Mouse (Mus musculus) kidney, postnatal 0 days (tissue): ENCODE data around the gene Wdr25. TPM values are rescaled to one million over a fixed set of nuclear protein-coding genes. Genes with fewer than 3 reads are reported as not detected.
A peak's percentile ranks its signal among the peaks of the same experiment; 100 is the strongest.

Source experiments
- ATAC-seq: fragments of 200-750 bp; cut with Nextera tagmentation; replicated peaks from 2 replicates; pipeline ENCODE4 v1.8.0; 2017; ENCODE audit warnings: low read depth, moderate number of reproducible peaks, moderate TSS enrichment, moderate library complexity; ENCODE audit not compliant: low FRiP score
- DNase-seq: peaks from one replicate; pipeline ENCODE4 v3.0.0-alpha.2; 2016; ENCODE audit warnings: low spot score
- H3K27ac ChIP-seq: fragments of 300-500 bp; sonication (generic); 2 replicates; pipeline ENCODE4 v1.5.1; 2014; ENCODE audit warnings: mild to moderate bottlenecking
- H3K27me3 ChIP-seq: fragments of 300-500 bp; sonication (generic); 2 replicates; pipeline ENCODE4 v1.6.1; 2014; ENCODE audit warnings: low read length, mixed read lengths; ENCODE audit not compliant: insufficient read depth
- H3K36me3 ChIP-seq: fragments of 300-500 bp; sonication (generic); 2 replicates; pipeline ENCODE4 v1.6.1; 2014; ENCODE audit warnings: low read length, mixed read lengths; ENCODE audit not compliant: insufficient read depth
- H3K4me1 ChIP-seq: fragments of 300-500 bp; sonication (generic); replicated peaks from 2 replicates; pipeline ENCODE4 v1.6.1; 2014; ENCODE audit warnings: antibody characterized with exemption, low read length, mixed read lengths; ENCODE audit not compliant: insufficient read depth
- H3K4me2 ChIP-seq: fragments of 300-500 bp; sonication (generic); 2 replicates; pipeline ENCODE4 v1.6.1; 2014; ENCODE audit warnings: mild to moderate bottlenecking, low read length, moderate library complexity, mixed read lengths
- H3K4me3 ChIP-seq: fragments of 300-500 bp; sonication (generic); replicated peaks from 2 replicates; pipeline ENCODE4 v1.5.1; 2014; ENCODE audit warnings: low read depth, low read length
- H3K9ac ChIP-seq: fragments of 300-500 bp; sonication (generic); 2 replicates; pipeline ENCODE4 v1.6.1; 2014; ENCODE audit warnings: low read depth, low read length
- H3K9me3 ChIP-seq: fragments of 300-500 bp; sonication (generic); replicated peaks from 2 replicates; pipeline ENCODE4 v1.6.1; 2016; ENCODE audit warnings: low read length, inconsistent platforms, mixed read lengths
- CTCF ChIP-seq: IDR thresholded peaks from 2 replicates; pipeline ENCODE4 v1.5.1; 2016; ENCODE audit warnings: antibody characterized with exemption, low read depth, mild to moderate bottlenecking, moderate library complexity
- WGBS: fragments of 180-500 bp; shearing (Covaris S2); extraction: QIAGEN DNeasy Blood & Tissue Kit; methylation state at CpG from one replicate; pipeline ENCODE4 v1.1.7; 2014; 5-methylcytosine and 5-hydroxymethylcytosine counted together
- polyA plus RNA-seq: library from polyadenylated mRNA; unstranded; fragments of >200 nt; fragmentation: Nextera tagmentation; extraction: Ambion mirVana; gene quantifications from 2 replicates; pipeline ENCODE4 v1.2.1, GENCODE M21; 2015

The Wdr25 gene
- polyA plus RNA-seq, 1 experiment from 2014 or later: 5.3 TPM

GRCm38 (mm10) chr12:109039311-109039710 is 145.9 kb downstream of the Wdr25 start:
- Histone ChIP-seq H3K4me2 (no peak overlapping the region), H3K4me3 (no peak overlapping the region), H3K9ac (no peak overlapping the region), H3K9me3 (no peaks in the 10 kb centered on the region), H3K4me1 (no peaks in the 10 kb centered on the region), H3K27ac (no peak overlapping the region), H3K27me3 (no peaks in the 10 kb centered on the region), H3K36me3 (no peaks in the 10 kb centered on the region)
- 63% methylated on average over 6 of the region's 7 CpGs for WGBS
- DNase-seq (no peak), ATAC-seq (no peak)
- no peak for TF ChIP-seq CTCF

- H3K4me1 ChIP-seq: no peaks in the 10 kb centered on the region
- no peak overlapping the region for H3K4me2 ChIP-seq
- no peak overlapping the region for H3K9ac ChIP-seq
- no peak overlapping the region for H3K4me3 ChIP-seq
- no peaks in the 10 kb centered on the region for H3K9me3 ChIP-seq
- 24% methylated on average over 5 of the region's 5 CpGs for WGBS
- no peak overlapping the region for H3K27ac ChIP-seq
- H3K27me3 ChIP-seq: no peaks in the 10 kb centered on the region
- H3K36me3 ChIP-seq: no peaks in the 10 kb centered on the region
- DNase-seq: peak; percentile 40
- peak; percentile 49; the same call in 1 of the 2 replicates for ATAC-seq
- peak; percentile 64 for TF ChIP-seq CTCF
Measured at GRCm38 (mm10) chr12:109044497-109044896, 151.1 kb downstream of the Wdr25 start.

GRCm38 (mm10) chr12:109045581-109045980 is 152.2 kb downstream of the Wdr25 start:
- Histone ChIP-seq H3K9me3 (no peaks in the 10 kb centered on the region), H3K9ac (no peak overlapping the region), H3K27me3 (peaks cover 4% of the 10 kb centered on the region; the same call in 1 of the 2 replicates), H3K4me1 (no peaks in the 10 kb centered on the region), H3K27ac (no peak overlapping the region), H3K4me2 (no peak overlapping the region), H3K4me3 (no peak overlapping the region), H3K36me3 (no peaks in the 10 kb centered on the region)
- no peak for TF ChIP-seq CTCF
- no peak for DNase-seq
- ATAC-seq: no peak
- WGBS: 57% methylated on average over 7 of the region's 7 CpGs

- WGBS: 81% methylated on average over 4 of the region's 4 CpGs
Measured at GRCm38 (mm10) chr12:109049949-109050348, 156.5 kb downstream of the Wdr25 start.

DNA sequence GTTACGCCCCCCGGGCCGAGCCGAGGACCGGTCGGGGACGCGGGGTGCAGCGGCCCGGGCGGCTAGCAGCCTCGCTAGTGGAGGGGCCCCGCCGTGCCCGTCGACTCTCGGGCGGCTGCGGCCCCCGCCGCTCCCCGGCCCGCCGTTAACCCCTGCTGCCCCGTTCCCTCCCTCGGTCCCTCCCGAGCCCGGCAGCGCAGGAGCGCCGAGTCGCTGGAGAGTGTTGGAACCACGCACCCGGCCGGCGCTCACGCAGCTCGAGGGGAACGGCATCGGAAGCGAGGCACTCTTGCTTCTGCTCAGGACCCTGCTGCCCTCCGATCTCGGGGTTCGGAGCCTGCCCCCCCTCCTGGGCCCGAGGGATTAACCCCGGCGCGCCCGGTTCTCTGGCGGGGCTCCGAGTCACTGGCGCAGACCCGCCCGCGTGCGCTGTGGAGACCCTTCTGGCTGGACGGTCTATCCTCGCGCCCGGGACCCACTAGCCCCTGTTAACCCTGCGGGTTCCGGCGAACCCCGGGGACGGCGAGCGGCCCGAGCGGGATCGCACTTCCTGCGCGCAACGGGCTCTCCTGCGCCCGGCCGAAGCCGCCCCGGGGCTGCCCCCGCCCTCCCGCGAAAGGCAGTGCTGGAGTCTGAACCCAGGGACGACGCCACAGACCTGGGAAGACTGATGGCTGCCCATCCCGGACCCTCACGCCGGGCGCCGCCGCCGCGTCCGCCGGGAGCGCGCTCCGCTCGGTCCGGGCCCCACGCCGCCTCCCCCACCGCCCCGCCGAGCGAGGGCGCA is 159.8 kb downstream of the Wdr25 start:
- DNase-seq (no peak), ATAC-seq (0 out of 2 replicates have a peak, but pooled peaks have one; percentile 5)
- peaks cover 46% of the 10 kb centered on the region for H3K27me3 ChIP-seq

More at GRCm38 (mm10) chr12:109049949-109050348, 156.5 kb downstream of the Wdr25 start:
- Histone ChIP-seq H3K4me2 (no peak overlapping the region), H3K9me3 (no peaks in the 10 kb centered on the region), H3K27ac (no peak overlapping the region), H3K27me3 (peaks cover 41% of the 10 kb centered on the region), H3K36me3 (no peaks in the 10 kb centered on the region), H3K9ac (no peak overlapping the region), H3K4me1 (peaks cover 7% of the 10 kb centered on the region; the same call in 1 of the 2 replicates), H3K4me3 (no peak overlapping the region)
- DNase-seq (no peak), ATAC-seq (no peak)
- TF ChIP-seq CTCF: no peak

DNA sequence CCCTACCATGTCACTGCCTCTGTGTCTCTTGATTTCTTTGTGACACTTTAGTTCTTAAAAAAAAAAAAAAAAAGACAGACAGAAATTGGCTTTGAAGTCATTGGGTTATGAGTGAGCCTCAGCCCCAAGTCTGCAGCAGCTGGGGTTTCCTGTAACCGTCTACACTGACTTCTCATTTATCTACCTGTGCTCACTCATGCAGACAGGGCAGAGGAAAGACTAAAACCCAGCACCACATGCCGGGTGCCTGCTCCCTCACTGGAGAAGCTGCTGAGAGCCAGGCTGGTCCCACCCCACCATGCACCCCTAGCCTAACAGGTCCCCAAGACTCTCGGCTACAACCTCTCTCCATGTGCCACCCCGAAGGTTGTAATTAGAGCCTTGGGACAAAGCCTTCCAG is 164.3 kb downstream of the Wdr25 start:
- no peaks in the 10 kb centered on the region for H3K9me3 ChIP-seq
- TF ChIP-seq CTCF: no peak
- DNase-seq (no peak), ATAC-seq (no peak)
- H3K4me2 ChIP-seq: no peak overlapping the region
- no peaks in the 10 kb centered on the region for H3K36me3 ChIP-seq
- 55% methylated on average over 4 of the region's 4 CpGs for WGBS
- H3K27ac ChIP-seq: no peak overlapping the region
- H3K4me1 ChIP-seq: peaks cover 3% of the 10 kb centered on the region; the same call in 1 of the 2 replicates
- peaks cover 25% of the 10 kb centered on the region for H3K27me3 ChIP-seq
- H3K9ac ChIP-seq: no peak overlapping the region
- H3K4me3 ChIP-seq: no peak overlapping the region

More for the DNA sequence above, 159.8 kb downstream of the Wdr25 start:
- H3K4me3 ChIP-seq: peak overlapping the region; percentile 48
- H3K9ac ChIP-seq: peak overlapping the region; percentile 46
- peak overlapping the region; percentile 96 for H3K4me2 ChIP-seq
- H3K4me1 ChIP-seq: peaks cover 7% of the 10 kb centered on the region; the same call in 1 of the 2 replicates
- no peaks in the 10 kb centered on the region for H3K36me3 ChIP-seq
- H3K9me3 ChIP-seq: no peaks in the 10 kb centered on the region
- TF ChIP-seq CTCF: no peak
- no peak overlapping the region for H3K27ac ChIP-seq
- WGBS: under 1% methylated on average over 94 of the region's 105 CpGs
